Mouse (Mus musculus) embryonic facial prominence, embryonic 13.5 days (tissue): ENCODE measurements around the gene Gm20916. TPM values are rescaled to one million over a fixed set of nuclear protein-coding genes. Genes with fewer than 3 reads are reported as not detected.
"Not testable (repeated sequence)": the region's sequence is repeated elsewhere in the genome, so short reads cannot be mapped to it uniquely, and the experiment has no call there.

Experiments used
- ATAC-seq: fragments of 200-750 bp; cut with Nextera tagmentation; 2 replicates; pipeline ENCODE4 v1.8.0; 2017; ENCODE audit warnings: low read depth; ENCODE audit not compliant: insufficient number of reproducible peaks, insufficient read depth, low FRiP score, low TSS enrichment
- H3K27ac ChIP-seq: fragments of 300-500 bp; sonication (generic); 2 replicates; pipeline ENCODE4 v1.5.1; 2015; ENCODE audit warnings: moderate library complexity, mild to moderate bottlenecking, inconsistent platforms
- H3K27me3 ChIP-seq: fragments of 300-500 bp; sonication (generic); 2 replicates; pipeline ENCODE4 v1.6.1; 2015; ENCODE audit warnings: mild to moderate bottlenecking, inconsistent platforms
- H3K36me3 ChIP-seq: fragments of 300-500 bp; sonication (generic); 2 replicates; pipeline ENCODE4 v1.6.1; 2015; ENCODE audit warnings: mild to moderate bottlenecking, inconsistent platforms
- H3K4me1 ChIP-seq: fragments of 300-500 bp; sonication (generic); 2 replicates; pipeline ENCODE4 v1.6.1; 2015; ENCODE audit warnings: inconsistent platforms
- H3K4me2 ChIP-seq: fragments of 300-500 bp; sonication (generic); 2 replicates; pipeline ENCODE4 v1.6.1; 2015; ENCODE audit warnings: moderate library complexity, mild to moderate bottlenecking, inconsistent platforms
- H3K4me3 ChIP-seq: fragments of 300-500 bp; sonication (generic); 2 replicates; pipeline ENCODE4 v1.5.1; 2015; ENCODE audit warnings: mild to moderate bottlenecking, inconsistent platforms
- H3K9ac ChIP-seq: fragments of 300-500 bp; sonication (generic); 2 replicates; pipeline ENCODE4 v1.6.1; 2015; ENCODE audit warnings: mild to moderate bottlenecking, inconsistent platforms
- H3K9me3 ChIP-seq: fragments of 300-500 bp; sonication (generic); 2 replicates; pipeline ENCODE4 v1.6.1; 2016; ENCODE audit warnings: inconsistent platforms
- WGBS: fragments of 180-500 bp; shearing (Covaris S2); methylation state at CpG from one replicate; pipeline ENCODE4 v1.1.7; 2015; ENCODE audit warnings: mixed read lengths; 5-methylcytosine and 5-hydroxymethylcytosine counted together
- polyA plus RNA-seq: library from polyadenylated mRNA; unstranded; fragments of >200 nt; fragmentation: Nextera tagmentation; extraction: Ambion mirVana; gene quantifications from 2 replicates; pipeline ENCODE4 v1.2.1, GENCODE M21; 2015

The Gm20916 gene
- polyA plus RNA-seq = not detected in 2 replicates

DNA sequence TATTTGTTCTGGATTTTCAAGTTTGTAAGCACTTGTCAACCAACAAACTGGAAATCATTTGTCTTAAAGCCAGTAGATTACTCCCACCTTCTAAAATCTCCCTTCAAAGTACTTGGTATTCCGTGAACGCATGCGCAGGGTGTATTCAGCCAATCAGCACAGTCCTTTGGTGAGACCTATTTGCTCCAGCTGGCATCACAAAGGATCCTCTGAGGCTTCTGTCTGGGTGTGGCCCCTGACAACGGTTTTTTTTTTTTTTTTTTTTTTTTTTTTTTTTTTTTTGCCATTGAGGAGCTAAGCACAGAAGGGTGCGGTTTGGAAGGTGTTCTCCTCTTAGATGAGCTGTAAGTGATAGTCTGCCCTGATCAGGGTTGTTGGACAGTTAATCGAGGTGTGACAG lies at the start of gene Gm20916:
TSS of gene Gm20916 (plus strand) at position 301 of the 400 bp plus-strand sequence.
- H3K36me3 ChIP-seq, H3K4me1 ChIP-seq, H3K4me3 ChIP-seq, H3K27me3 ChIP-seq, H3K27ac ChIP-seq, H3K9me3 ChIP-seq, H3K4me2 ChIP-seq, H3K9ac ChIP-seq, ATAC-seq: not testable (repeated sequence)
- no CpG with 5 or more reads among the region's 6 CpGs for WGBS

Other genes starting within 250 kb of the Gm20916 start
- not detected in 2 replicates for gene Gm20917, start 168.4 kb upstream of the Gm20916 start, polyA plus RNA-seq